Mouse (Mus musculus) forebrain, embryonic 11.5 days (tissue): Measurements from ENCODE around the gene Tfdp2. TPM values are rescaled to one million over a fixed set of nuclear protein-coding genes. Genes with fewer than 3 reads are reported as not detected.

ENCODE experiments used
- ATAC-seq: fragments of 200-750 bp; cut with Nextera tagmentation; replicated peaks from 2 replicates; pipeline ENCODE4 v1.8.0; 2017; ENCODE audit warnings: moderate TSS enrichment; ENCODE audit not compliant: low FRiP score
- DNase-seq: peaks from one replicate; pipeline ENCODE4 v3.0.0-alpha.2; 2017; ENCODE audit warnings: low spot score
- H3K27ac ChIP-seq: fragments of 300-500 bp; sonication (generic); 2 replicates; pipeline ENCODE4 v1.5.1; 2014; ENCODE audit warnings: low read depth, low read length
- H3K27me3 ChIP-seq: fragments of 300-500 bp; sonication (generic); 2 replicates; pipeline ENCODE4 v1.6.1; 2014; ENCODE audit warnings: mild to moderate bottlenecking, low read length, mixed read lengths; ENCODE audit not compliant: control insufficient read depth, insufficient read depth
- H3K36me3 ChIP-seq: fragments of 300-500 bp; sonication (generic); 2 replicates; pipeline ENCODE4 v1.6.1; 2014; ENCODE audit warnings: mild to moderate bottlenecking, low read length, moderate library complexity, mixed read lengths; ENCODE audit not compliant: control insufficient read depth, insufficient read depth
- H3K4me1 ChIP-seq: fragments of 300-500 bp; sonication (generic); replicated peaks from 2 replicates; pipeline ENCODE4 v1.6.1; 2014; ENCODE audit warnings: low read length, mixed read lengths; ENCODE audit not compliant: control insufficient read depth, insufficient read depth
- H3K4me2 ChIP-seq: fragments of 300-500 bp; sonication (generic); 2 replicates; pipeline ENCODE4 v1.6.1; 2014; ENCODE audit warnings: low read depth, mild to moderate bottlenecking, low read length, moderate library complexity, mixed read lengths; ENCODE audit not compliant: severe bottlenecking
- H3K4me3 ChIP-seq: fragments of 300-500 bp; sonication (generic); 2 replicates; pipeline ENCODE4 v1.5.1; 2014; ENCODE audit warnings: low read depth, low read length
- H3K9ac ChIP-seq: fragments of 300-500 bp; sonication (generic); 2 replicates; pipeline ENCODE4 v1.6.1; 2014; ENCODE audit warnings: low read length
- H3K9me3 ChIP-seq: fragments of 300-500 bp; sonication (generic); 2 replicates; pipeline ENCODE4 v1.6.1; 2016; ENCODE audit warnings: low read length, mixed read lengths; ENCODE audit not compliant: control insufficient read depth
- WGBS: fragments of 180-500 bp; shearing (Covaris S2); extraction: QIAGEN DNeasy Blood & Tissue Kit; methylation state at CpG from one replicate; pipeline ENCODE4 v1.1.7; 2014; 5-methylcytosine and 5-hydroxymethylcytosine counted together
- polyA plus RNA-seq: library from polyadenylated mRNA; unstranded; fragments of >200 nt; fragmentation: Nextera tagmentation; extraction: Ambion mirVana; gene quantifications from 2 replicates; pipeline ENCODE4 v1.2.1, GENCODE M21; 2014

Gene Tfdp2
- polyA plus RNA-seq, 1 experiment from 2014 or later = 81.4 TPM

DNA sequence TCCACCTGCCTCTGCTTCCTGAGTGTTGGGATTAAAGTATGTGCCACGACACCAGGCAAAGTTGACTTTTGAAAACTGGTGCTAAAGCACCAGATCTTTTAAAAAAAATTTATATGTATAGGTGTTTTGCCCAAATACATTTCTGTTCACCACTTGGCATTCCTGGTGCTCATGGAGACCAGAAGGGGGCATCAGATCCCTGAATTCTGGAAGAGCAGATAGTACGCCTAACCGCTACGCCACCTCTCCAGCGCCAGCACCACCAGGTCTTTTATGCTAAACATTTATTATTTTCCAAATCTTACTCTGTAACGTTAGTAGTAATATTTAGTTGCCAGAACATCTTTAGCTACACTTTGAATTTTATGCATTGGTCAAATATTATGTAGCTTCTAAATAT lies 65.9 kb downstream of the Tfdp2 start:
- Histone ChIP-seq H3K9ac (no peak overlapping the region), H3K4me2 (no peak overlapping the region), H3K9me3 (no peaks in the 10 kb centered on the region), H3K27me3 (no peaks in the 10 kb centered on the region), H3K27ac (no peak overlapping the region), H3K36me3 (no peaks in the 10 kb centered on the region), H3K4me3 (no peak overlapping the region), H3K4me1 (0 out of 2 replicates have a peak, but pooled peaks cover 2% of the 10 kb centered on the region)
- WGBS = 98% methylated on average over 6 of the region's 6 CpGs
- no peak for DNase-seq
- no peak for ATAC-seq

DNA sequence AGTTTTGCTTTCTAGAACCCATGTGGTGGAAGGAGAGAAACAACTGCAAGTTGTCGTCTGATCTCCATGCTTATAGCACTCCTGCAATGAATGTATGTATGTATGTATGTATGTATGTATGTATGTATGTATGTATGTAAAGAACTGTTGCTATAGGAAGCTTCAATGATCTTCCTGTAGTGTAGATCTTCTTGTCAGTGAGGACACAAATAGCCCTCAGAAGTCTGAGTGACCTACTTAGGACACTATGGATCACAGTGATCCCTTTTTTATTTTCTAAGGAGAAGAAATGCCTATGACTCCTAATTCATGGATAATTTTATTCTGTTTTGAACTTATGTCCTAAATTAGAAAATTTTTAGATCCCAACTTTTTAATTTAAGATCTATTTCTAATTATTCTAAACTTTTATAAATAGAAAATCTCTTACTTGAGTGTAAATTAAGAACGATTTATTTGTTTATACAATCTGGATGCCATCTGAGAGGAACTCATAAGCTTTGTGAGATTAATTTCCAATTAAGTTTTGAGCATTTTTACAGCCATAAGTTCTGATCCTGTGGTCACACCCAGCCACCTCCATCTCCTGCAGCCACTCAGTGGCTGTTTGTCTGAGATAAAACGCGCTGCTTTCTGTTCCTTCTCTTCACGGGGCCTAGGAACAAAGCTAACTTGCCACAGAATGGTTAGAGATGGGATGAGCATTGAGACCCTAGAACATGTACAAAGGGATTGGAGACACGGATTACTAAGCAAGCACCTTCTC lies 70.9 kb downstream of the Tfdp2 start:
- DNase-seq = no peak
- Histone ChIP-seq H3K9me3 (no peaks in the 10 kb centered on the region), H3K4me3 (no peak overlapping the region), H3K27me3 (no peaks in the 10 kb centered on the region), H3K4me2 (no peak overlapping the region), H3K27ac (no peak overlapping the region), H3K4me1 (no peaks in the 10 kb centered on the region), H3K36me3 (no peaks in the 10 kb centered on the region), H3K9ac (no peak overlapping the region)
- ATAC-seq = no peak
- WGBS = 89% methylated on average over 6 of the region's 6 CpGs

DNA sequence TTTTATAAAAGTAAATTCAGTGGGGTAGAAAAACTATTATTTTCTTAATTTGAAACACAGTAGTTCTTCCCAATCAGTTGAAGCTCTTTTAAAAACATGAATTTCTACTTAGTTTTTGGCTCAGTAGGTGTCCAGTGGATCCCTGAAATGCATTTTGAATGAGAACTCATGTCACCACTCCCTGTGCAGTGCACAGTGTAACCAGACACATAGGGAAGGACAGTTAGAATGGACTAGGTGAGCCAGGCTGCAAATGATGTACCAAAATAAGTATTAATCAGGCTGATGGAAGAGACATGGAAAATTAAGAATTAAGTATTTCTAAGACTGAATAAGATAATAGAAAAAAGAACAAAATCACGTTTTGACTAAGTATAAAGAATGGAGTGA lies 71.5 kb downstream of the Tfdp2 start:
- no peaks in the 10 kb centered on the region for H3K36me3 ChIP-seq
- WGBS = 75% methylated on average over 1 of the region's 1 CpGs
- H3K4me2 ChIP-seq = no peak overlapping the region

DNA sequence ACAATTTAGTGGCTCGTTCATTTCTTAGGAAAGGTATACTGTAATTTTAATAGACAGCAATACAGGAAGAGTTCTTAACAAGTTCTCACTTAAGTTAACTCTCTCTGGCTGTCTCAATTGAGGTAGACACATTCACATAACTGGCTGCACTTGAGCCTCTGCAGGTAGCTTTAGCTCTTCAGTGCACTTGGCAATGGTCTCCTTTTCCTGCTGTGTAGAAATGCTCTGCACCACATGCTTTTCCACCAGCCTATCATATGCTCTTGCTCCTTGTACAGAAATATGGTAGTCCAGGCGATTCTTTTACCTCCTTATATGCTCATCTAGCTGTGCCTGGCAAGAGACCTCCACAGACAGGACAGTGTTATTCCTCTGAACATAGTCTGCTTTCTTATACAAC lies 73.7 kb downstream of the Tfdp2 start:
- Histone ChIP-seq H3K9me3 (no peaks in the 10 kb centered on the region), H3K27me3 (no peaks in the 10 kb centered on the region), H3K4me1 (no peaks in the 10 kb centered on the region), H3K9ac (no peak overlapping the region), H3K4me2 (no peak overlapping the region), H3K36me3 (no peaks in the 10 kb centered on the region), H3K4me3 (no peak overlapping the region), H3K27ac (no peak overlapping the region)
- ATAC-seq = no peak
- 89% methylated on average over 2 of the region's 2 CpGs for WGBS
- DNase-seq = no peak

More for the DNA sequence above, 71.5 kb downstream of the Tfdp2 start:
- Histone ChIP-seq H3K9me3 (no peaks in the 10 kb centered on the region), H3K27ac (no peak overlapping the region), H3K9ac (no peak overlapping the region), H3K4me3 (no peak overlapping the region), H3K27me3 (no peaks in the 10 kb centered on the region), H3K4me1 (no peaks in the 10 kb centered on the region)
- no peak for DNase-seq
- ATAC-seq = no peak

DNA sequence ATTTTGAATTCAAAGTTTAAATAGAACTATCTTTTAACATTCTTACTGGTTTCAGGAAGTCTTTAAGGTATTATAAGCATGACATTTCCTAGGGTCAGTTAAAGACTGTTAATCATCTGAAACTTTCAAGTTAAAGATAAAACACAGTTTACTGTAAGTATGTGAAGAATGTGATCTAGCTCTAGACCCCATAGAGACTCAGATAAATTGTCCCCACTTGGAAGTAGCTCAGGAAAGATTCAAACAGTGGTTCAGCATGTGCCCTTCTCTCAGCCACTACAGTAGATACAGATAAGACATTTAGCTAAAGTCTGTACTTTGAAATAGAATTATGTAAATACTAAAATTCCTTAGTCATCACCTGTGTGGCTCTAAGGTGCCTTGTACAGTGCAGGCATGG lies 79.5 kb downstream of the Tfdp2 start:
- Histone ChIP-seq H3K9me3 (no peaks in the 10 kb centered on the region), H3K27ac (no peak overlapping the region), H3K4me1 (no peaks in the 10 kb centered on the region), H3K4me3 (no peak overlapping the region), H3K36me3 (no peaks in the 10 kb centered on the region; the same call in 1 of the 2 replicates), H3K9ac (no peak overlapping the region), H3K27me3 (no peaks in the 10 kb centered on the region), H3K4me2 (no peak overlapping the region)
- no peak for ATAC-seq
- no peak for DNase-seq

DNA sequence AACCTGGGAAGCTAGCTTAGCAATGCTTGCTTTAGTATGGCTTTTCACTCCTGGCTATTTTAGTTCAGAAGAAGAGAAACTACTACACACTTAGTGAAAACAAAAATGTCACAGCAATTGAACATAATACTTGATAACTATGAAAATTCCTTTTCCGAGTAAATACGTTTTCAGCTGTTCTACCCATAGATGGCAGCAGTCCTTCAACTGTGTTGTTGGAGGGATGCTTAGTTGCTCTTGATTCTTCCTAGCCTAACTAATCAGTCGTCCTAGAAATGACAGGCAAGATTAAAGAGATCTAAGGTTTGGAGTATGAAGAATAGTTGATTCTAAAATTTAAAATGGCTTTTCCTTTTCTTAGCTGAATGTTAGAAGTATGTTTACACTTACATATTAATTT lies 85.4 kb downstream of the Tfdp2 start:
- no peaks in the 10 kb centered on the region for H3K9me3 ChIP-seq
- no peak overlapping the region for H3K4me3 ChIP-seq
- H3K9ac ChIP-seq = no peak overlapping the region
- ATAC-seq (no peak), DNase-seq (no peak)
- no peak overlapping the region for H3K27ac ChIP-seq
- no peak overlapping the region for H3K4me2 ChIP-seq
- no peaks in the 10 kb centered on the region for H3K27me3 ChIP-seq
- H3K36me3 ChIP-seq = no peaks in the 10 kb centered on the region
- no peaks in the 10 kb centered on the region for H3K4me1 ChIP-seq
- 66% methylated on average over 3 of the region's 3 CpGs for WGBS

DNA sequence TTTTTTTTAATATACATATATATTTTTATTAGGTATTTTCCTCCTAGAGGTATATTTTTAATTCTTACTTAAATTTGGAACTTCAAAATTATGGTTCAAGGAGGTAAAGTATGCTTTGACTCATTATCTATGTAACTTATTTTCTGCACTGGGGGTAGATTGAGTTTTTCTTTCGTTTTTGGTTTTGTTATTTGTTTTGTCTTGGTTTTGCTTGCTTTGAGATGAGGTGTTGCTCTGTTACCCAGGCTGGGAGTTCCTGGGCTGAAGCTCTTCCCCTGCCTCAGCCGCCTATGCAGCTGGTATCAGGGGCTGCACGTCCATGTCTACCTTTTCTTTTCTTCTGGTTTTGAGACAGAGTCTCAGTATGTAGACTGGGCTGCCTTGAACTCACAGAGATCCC lies 86.0 kb downstream of the Tfdp2 start:
- H3K27me3 ChIP-seq = no peaks in the 10 kb centered on the region
- H3K4me1 ChIP-seq = no peaks in the 10 kb centered on the region
- H3K4me2 ChIP-seq = no peak overlapping the region
- H3K9me3 ChIP-seq = no peaks in the 10 kb centered on the region
- 88% methylated on average over 3 of the region's 3 CpGs for WGBS
- no peaks in the 10 kb centered on the region for H3K36me3 ChIP-seq
- H3K9ac ChIP-seq = no peak overlapping the region
- no peak overlapping the region for H3K4me3 ChIP-seq
- H3K27ac ChIP-seq = no peak overlapping the region
- DNase-seq = no peak
- no peak for ATAC-seq

DNA sequence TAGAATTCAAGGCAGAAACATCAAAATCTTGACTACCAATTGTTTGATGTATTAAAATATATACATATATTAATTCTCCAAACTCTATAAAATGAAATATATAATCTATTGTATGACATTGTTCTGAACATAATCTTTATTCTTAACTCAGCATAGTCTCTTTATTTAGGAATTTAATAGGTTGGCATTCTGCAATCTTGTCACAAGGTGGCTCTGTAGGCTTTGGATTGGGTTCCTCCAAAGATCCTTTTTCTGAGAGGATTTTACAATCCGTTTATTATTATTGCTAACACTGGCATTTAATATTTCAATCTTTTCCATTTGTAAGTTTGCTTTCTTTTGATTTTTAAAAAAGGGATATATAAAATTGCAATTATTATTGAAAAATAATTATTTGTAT lies 88.8 kb downstream of the Tfdp2 start:
- H3K9me3 ChIP-seq = no peaks in the 10 kb centered on the region
- H3K27ac ChIP-seq = no peak overlapping the region
- H3K27me3 ChIP-seq = no peaks in the 10 kb centered on the region
- no peaks in the 10 kb centered on the region for H3K36me3 ChIP-seq
- no peaks in the 10 kb centered on the region for H3K4me1 ChIP-seq
- DNase-seq (no peak), ATAC-seq (no peak)
- 40% methylated on average over 1 of the region's 1 CpGs for WGBS
- H3K4me3 ChIP-seq = no peak overlapping the region
- H3K9ac ChIP-seq = no peak overlapping the region
- no peak overlapping the region for H3K4me2 ChIP-seq

DNA sequence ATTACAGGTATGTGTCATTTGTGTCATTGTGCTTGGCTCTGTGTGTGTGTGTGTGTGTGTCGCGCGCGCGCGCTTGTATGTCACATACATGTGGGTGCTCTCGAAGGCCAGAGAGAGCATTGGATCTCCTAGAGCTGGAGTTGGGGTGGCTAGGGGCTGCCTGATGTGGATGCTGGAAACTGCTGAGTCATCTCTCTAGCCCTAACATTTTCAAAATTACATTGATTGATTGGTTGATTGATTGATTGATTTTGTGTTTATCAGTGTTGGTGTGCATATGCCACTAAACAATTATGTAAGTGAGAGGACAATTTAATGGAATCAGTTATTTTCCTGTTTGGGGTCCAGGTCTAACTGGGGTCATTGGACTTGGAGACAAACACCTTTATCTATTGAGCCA lies 96.1 kb downstream of the Tfdp2 start:
- Histone ChIP-seq H3K27me3 (no peaks in the 10 kb centered on the region), H3K9ac (no peak overlapping the region), H3K4me3 (no peak overlapping the region), H3K4me2 (no peak overlapping the region), H3K27ac (no peak overlapping the region), H3K9me3 (no peaks in the 10 kb centered on the region), H3K4me1 (no peaks in the 10 kb centered on the region), H3K36me3 (peaks cover 4% of the 10 kb centered on the region; the same call in 1 of the 2 replicates)
- 97% methylated on average over 7 of the region's 7 CpGs for WGBS
- no peak for ATAC-seq
- no peak for DNase-seq
